8 mouse cellular contexts compared by ENCODE assay signal in the genomic region with DNA sequence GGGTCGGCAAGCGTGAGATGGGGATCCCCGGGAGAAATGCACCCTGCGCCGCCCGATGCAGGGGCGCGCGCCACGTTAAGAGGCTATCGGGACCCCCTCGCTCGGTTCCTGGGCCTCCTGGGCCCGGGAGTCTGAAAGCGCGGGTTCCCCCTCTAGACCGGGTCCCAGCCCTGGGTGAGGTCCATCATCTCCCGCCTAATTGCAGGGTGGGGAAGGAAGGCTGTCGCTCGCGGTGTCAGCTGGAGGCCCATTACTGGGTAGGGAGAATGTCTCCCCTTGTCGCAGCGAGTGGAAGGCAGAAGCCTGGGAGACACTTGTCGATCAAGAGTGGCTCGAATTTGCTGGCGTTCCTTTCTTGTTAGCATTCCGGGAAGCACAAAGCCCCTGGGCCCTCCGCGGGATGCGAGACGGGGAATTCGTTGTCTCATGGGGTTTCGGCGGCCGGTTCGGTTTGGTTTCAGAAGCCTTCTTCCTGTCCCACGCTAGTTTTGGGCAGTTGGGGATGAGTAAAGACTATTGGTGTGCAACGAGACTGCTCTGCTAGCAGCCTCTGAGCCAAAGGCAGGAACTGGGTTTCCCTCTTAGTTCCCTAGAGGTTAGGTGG. TPM values are rescaled to one million over a fixed set of nuclear protein-coding genes. Genes with fewer than 3 reads are reported as not detected.
DNase-seq lines count a peak whose midpoint lies in the region; ATAC-seq and TF ChIP-seq lines count a peak whose summit lies in the region.

No protein-coding gene starts in this region.

- peak overlapping the region; percentile 100 for H3K4me2 ChIP-seq in kidney, postnatal 0 days (ENCODE audit: low read length)
- peak overlapping the region; percentile 98 for H3K4me2 ChIP-seq in forebrain, embryonic 12.5 days
- peak overlapping the region; percentile 91 for H3K4me2 ChIP-seq in limb, embryonic 11.5 days (ENCODE audit: low read depth, severe bottlenecking)
- H3K4me2 ChIP-seq in neural tube, embryonic 12.5 days (replicated peaks) = peak overlapping the region; percentile 100

- H3K27me3 ChIP-seq in kidney, postnatal 0 days (ENCODE audit: insufficient read depth, low read length) = no peaks in the 10 kb centered on the region
- no peaks in the 10 kb centered on the region for H3K27me3 ChIP-seq in forebrain, embryonic 12.5 days
- H3K27me3 ChIP-seq in limb, embryonic 11.5 days (ENCODE audit: control insufficient read depth, insufficient read depth, low read length) = no peaks in the 10 kb centered on the region
- no peaks in the 10 kb centered on the region for H3K27me3 ChIP-seq in neural tube, embryonic 12.5 days (replicated peaks)

- peak; percentile 31 for ATAC-seq in kidney, postnatal 0 days (replicated peaks; ENCODE audit: low FRiP score, low read depth)
- peak; percentile 12; the same call in 1 of the 2 replicates for ATAC-seq in forebrain, embryonic 12.5 days (ENCODE audit: low FRiP score)
- peak; percentile 46; the same call in 1 of the 2 replicates for ATAC-seq in limb, embryonic 11.5 days (ENCODE audit: insufficient number of reproducible peaks, low FRiP score, low TSS enrichment, low read depth)
- peak; percentile 61 for ATAC-seq in neural tube, embryonic 12.5 days (ENCODE audit: low FRiP score, low read depth)

- peak; percentile 21 for DNase-seq in kidney, postnatal 0 days (ENCODE audit: low spot score)
- DNase-seq in kidney, postnatal 14 days = no peak
- DNase-seq in NIH3T3 (ENCODE audit: low read depth) = peak; percentile 46
- DNase-seq in limb, embryonic 11.5 days (ENCODE audit: low spot score) = peak; percentile 63
- DNase-seq in frontal cortex, postnatal 36 days (ENCODE audit: low spot score in 2 of 2) = no peak
- no peak for DNase-seq in ovary, postnatal 36 days (ENCODE audit: low spot score)

- WGBS in kidney, postnatal 0 days = under 1% methylated on average over 38 of the region's 38 CpGs
- WGBS in forebrain, embryonic 12.5 days = under 1% methylated on average over 33 of the region's 38 CpGs
- 0% methylated on average over 35 of the region's 38 CpGs for WGBS in limb, embryonic 11.5 days
- WGBS in neural tube, embryonic 12.5 days = under 1% methylated on average over 36 of the region's 38 CpGs

- no peaks in the 10 kb centered on the region for H3K9me3 ChIP-seq in kidney, postnatal 0 days (replicated peaks; ENCODE audit: low read length)
- no peaks in the 10 kb centered on the region for H3K9me3 ChIP-seq in forebrain, embryonic 12.5 days
- H3K9me3 ChIP-seq in limb, embryonic 11.5 days (ENCODE audit: control insufficient read depth, low read length) = no peaks in the 10 kb centered on the region
- H3K9me3 ChIP-seq in neural tube, embryonic 12.5 days = no peaks in the 10 kb centered on the region

- peak overlapping the region; percentile 62 for H3K9ac ChIP-seq in kidney, postnatal 0 days (ENCODE audit: low read depth, low read length)
- H3K9ac ChIP-seq in forebrain, embryonic 12.5 days = peak overlapping the region; percentile 77
- peak overlapping the region; percentile 72 for H3K9ac ChIP-seq in limb, embryonic 11.5 days (ENCODE audit: low read length)
- H3K9ac ChIP-seq in neural tube, embryonic 12.5 days = peak overlapping the region; percentile 68

- no peaks in the 10 kb centered on the region for H3K36me3 ChIP-seq in kidney, postnatal 0 days (ENCODE audit: insufficient read depth, low read length)
- H3K36me3 ChIP-seq in forebrain, embryonic 12.5 days (replicated peaks) = no peaks in the 10 kb centered on the region
- no peaks in the 10 kb centered on the region for H3K36me3 ChIP-seq in limb, embryonic 11.5 days (ENCODE audit: control insufficient read depth, insufficient read depth, low read length)
- no peaks in the 10 kb centered on the region for H3K36me3 ChIP-seq in neural tube, embryonic 12.5 days

- TF ChIP-seq CTCF in kidney, postnatal 0 days (IDR thresholded peaks at IDR 0.05; ENCODE audit: low read depth) = no peak

- H3K4me1 ChIP-seq in kidney, postnatal 0 days (replicated peaks; ENCODE audit: insufficient read depth, low read length) = no peaks in the 10 kb centered on the region
- peaks cover 30% of the 10 kb centered on the region for H3K4me1 ChIP-seq in forebrain, embryonic 12.5 days
- peaks cover 8% of the 10 kb centered on the region for H3K4me1 ChIP-seq in limb, embryonic 11.5 days (ENCODE audit: control insufficient read depth, insufficient read depth, low read length)
- H3K4me1 ChIP-seq in neural tube, embryonic 12.5 days = peaks cover 17% of the 10 kb centered on the region

- H3K4me3 ChIP-seq in kidney, postnatal 0 days (replicated peaks; ENCODE audit: low read depth, low read length) = peak overlapping the region; percentile 72
- H3K4me3 ChIP-seq in forebrain, embryonic 12.5 days (replicated peaks) = peak overlapping the region; percentile 75
- H3K4me3 ChIP-seq in limb, embryonic 11.5 days (ENCODE audit: low read depth, low read length) = peak overlapping the region; percentile 79
- peak overlapping the region; percentile 64 for H3K4me3 ChIP-seq in neural tube, embryonic 12.5 days

- H3K27ac ChIP-seq in kidney, postnatal 0 days = peak overlapping the region; percentile 31; the same call in 1 of the 2 replicates
- H3K27ac ChIP-seq in forebrain, embryonic 12.5 days = peak overlapping the region; percentile 68
- peak overlapping the region; percentile 61; the same call in 1 of the 2 replicates for H3K27ac ChIP-seq in limb, embryonic 11.5 days (replicated peaks; ENCODE audit: low read depth, low read length)
- no peak overlapping the region for H3K27ac ChIP-seq in neural tube, embryonic 12.5 days

RNA-seq across cellular contexts. Expression of gene Mybl2, which starts 0.5 kb away (rescaled TPM):
- polyA plus RNA-seq in kidney, postnatal 0 days (2015; fragmentation: Nextera tagmentation; extraction: Ambion mirVana) = 8.0 and 10.5 TPM in 2 replicates
- 41.5 and 44.1 TPM in 2 replicates for polyA plus RNA-seq in forebrain, embryonic 12.5 days (2016; fragmentation: Nextera tagmentation; extraction: Ambion mirVana)
- 32.7 and 36.0 TPM in 2 replicates for polyA plus RNA-seq in limb, embryonic 11.5 days (2014; fragmentation: Nextera tagmentation; extraction: Ambion mirVana)
- 21.0 and 22.1 TPM in 2 replicates for polyA plus RNA-seq in neural tube, embryonic 12.5 days (2016; fragmentation: Nextera tagmentation; extraction: Ambion mirVana)

RNA-seq across cellular contexts. Expression of gene Gtsf1l, which starts 32.7 kb away (rescaled TPM):
- not detected in 2 replicates for polyA plus RNA-seq in kidney, postnatal 0 days (2015; fragmentation: Nextera tagmentation; extraction: Ambion mirVana)
- polyA plus RNA-seq in forebrain, embryonic 12.5 days (2016; fragmentation: Nextera tagmentation; extraction: Ambion mirVana) = not detected in 2 replicates
- polyA plus RNA-seq in limb, embryonic 11.5 days (2014; fragmentation: Nextera tagmentation; extraction: Ambion mirVana) = not detected in 2 replicates
- polyA plus RNA-seq in neural tube, embryonic 12.5 days (2016; fragmentation: Nextera tagmentation; extraction: Ambion mirVana) = not detected in 2 replicates

RNA-seq across cellular contexts. Expression of gene Ift52, which starts 37.8 kb away (rescaled TPM):
- polyA plus RNA-seq in kidney, postnatal 0 days (2015; fragmentation: Nextera tagmentation; extraction: Ambion mirVana) = 52.3 and 53.5 TPM in 2 replicates
- polyA plus RNA-seq in forebrain, embryonic 12.5 days (2016; fragmentation: Nextera tagmentation; extraction: Ambion mirVana) = 48.4 and 52.2 TPM in 2 replicates
- polyA plus RNA-seq in limb, embryonic 11.5 days (2014; fragmentation: Nextera tagmentation; extraction: Ambion mirVana) = 52.5 and 55.8 TPM in 2 replicates
- 46.8 and 48.4 TPM in 2 replicates for polyA plus RNA-seq in neural tube, embryonic 12.5 days (2016; fragmentation: Nextera tagmentation; extraction: Ambion mirVana)

Comparison
In these comparisons a context has a peak if more than half of its experiments do, and no peak if none do; other contexts are left out.
1. DNase-seq: peak in kidney, postnatal 0 days (single experiment), NIH3T3 (single experiment) and limb, embryonic 11.5 days (single experiment); none in kidney, postnatal 14 days (single experiment), frontal cortex, postnatal 36 days (0 of 2) and ovary, postnatal 36 days (single experiment).
2. Peak in every context shown above with its lines, with median percentiles within 50 percentile points of each other: ATAC-seq, H3K4me2 ChIP-seq, H3K4me3 ChIP-seq and H3K9ac ChIP-seq.